Mouse (Mus musculus) thymus, adult 2 months (tissue): ENCODE results near the gene Smim22. TPM values are rescaled to one million over a fixed set of nuclear protein-coding genes. Genes with fewer than 3 reads are reported as not detected.
A peak's percentile ranks its signal among the peaks of the same experiment; 100 is the strongest.

Experiments used
- DNase-seq: peaks from one replicate; pipeline ENCODE4 v3.0.0; 2021
- H3K27ac ChIP-seq: fragments of 200-500 bp; 2 replicates; pipeline ENCODE4 v1.5.1; 2012; ENCODE audit warnings: low read length, control low read depth; ENCODE audit not compliant: control insufficient read depth, insufficient read depth
- H3K27me3 ChIP-seq: fragments of 200-500 bp; 2 replicates; pipeline ENCODE4 v1.6.1; 2012; ENCODE audit warnings: mild to moderate bottlenecking, low read length, moderate library complexity, mixed read lengths; ENCODE audit not compliant: control insufficient read depth, insufficient read depth
- H3K36me3 ChIP-seq: fragments of 200-500 bp; 2 replicates; pipeline ENCODE4 v1.6.1; 2012; ENCODE audit warnings: mild to moderate bottlenecking, low read length, moderate library complexity; ENCODE audit not compliant: control insufficient read depth, insufficient read depth
- H3K4me1 ChIP-seq: fragments of 200-500 bp; replicated peaks from 2 replicates; pipeline ENCODE4 v1.6.1; 2012; ENCODE audit warnings: low read length; ENCODE audit not compliant: control insufficient read depth, insufficient read depth
- H3K4me3 ChIP-seq: fragments of 200-500 bp; 2 replicates; pipeline ENCODE4 v1.5.1; 2012; ENCODE audit warnings: mild to moderate bottlenecking, low read length, control low read depth, moderate library complexity; ENCODE audit not compliant: control insufficient read depth, insufficient read depth
- CTCF ChIP-seq: fragments of 200-500 bp; IDR thresholded peaks from 2 replicates; pipeline ENCODE4 v1.5.1; 2012; ENCODE audit warnings: mild to moderate bottlenecking, control low read depth, low read length, moderate library complexity, borderline replicate concordance; ENCODE audit not compliant: control insufficient read depth, poor library complexity, insufficient read depth; ENCODE audit errors: extremely low read depth
- POLR2A ChIP-seq: fragments of 200-500 bp; IDR thresholded peaks from 2 replicates; pipeline ENCODE4 v1.6.1; 2012; ENCODE audit warnings: mild to moderate bottlenecking, low read length, control low read depth, moderate library complexity; ENCODE audit not compliant: control insufficient read depth, poor library complexity, insufficient read depth; ENCODE audit errors: extremely low read depth
- WGBS: fragments of 180-500 bp; shearing (Covaris S2); methylation state at CpG from one replicate; pipeline ENCODE4 v1.1.7; 2018; 5-methylcytosine and 5-hydroxymethylcytosine counted together
- polyA plus RNA-seq: library from polyadenylated mRNA; depleted of rRNA; stranded (reverse); fragments of >200 nt; gene quantifications from 2 replicates; pipeline ENCODE4 v1.2.3, GENCODE M21; 2012

The Smim22 gene
- polyA plus RNA-seq, 1 experiment, result 4.6 TPM

DNA sequence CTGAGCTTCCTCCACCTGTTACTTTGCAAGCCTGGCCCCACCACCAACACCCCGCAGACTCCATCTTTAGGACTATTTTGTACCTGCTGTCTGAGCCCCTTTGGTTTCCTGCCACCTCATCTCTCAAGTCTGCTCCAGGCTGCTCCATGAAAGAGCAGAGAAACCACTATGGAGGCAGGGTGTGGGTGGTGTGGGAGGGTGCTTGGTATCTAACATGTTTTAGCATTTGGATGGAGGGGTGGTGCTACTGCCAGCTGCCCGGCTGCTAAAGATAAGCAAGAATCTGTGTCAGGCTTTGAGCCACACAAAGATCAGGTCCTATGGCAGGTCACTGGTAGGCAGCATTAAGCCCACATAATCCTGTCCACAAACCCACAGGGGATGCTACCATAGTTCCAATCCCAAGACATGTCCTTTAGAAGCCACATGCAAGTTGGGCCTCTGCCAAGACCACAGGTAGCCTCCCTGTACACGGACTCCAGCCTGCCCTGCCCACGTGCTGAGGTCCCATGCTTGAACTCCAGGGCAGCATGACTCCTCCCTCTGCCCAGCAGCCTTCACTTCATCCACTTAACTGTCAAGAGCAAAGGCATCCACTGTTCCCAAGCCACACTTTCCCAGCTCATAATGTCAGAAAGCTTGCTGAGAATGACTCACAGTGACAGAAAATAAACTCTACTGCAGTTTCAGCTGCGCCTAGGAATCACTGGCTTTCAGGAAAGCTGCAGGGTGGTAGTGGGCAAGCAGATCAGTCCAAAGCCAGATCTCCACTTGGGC lies 28.6 kb upstream of the Smim22 start:
- no peaks in the 10 kb centered on the region for H3K27me3 ChIP-seq
- H3K4me3 ChIP-seq, result no peak overlapping the region
- no peaks in the 10 kb centered on the region for H3K36me3 ChIP-seq
- TF ChIP-seq CTCF, result no peak
- TF ChIP-seq POLR2A, result no peak
- WGBS, result 61% methylated on average over 5 of the region's 5 CpGs
- no peak overlapping the region for H3K27ac ChIP-seq
- peaks cover 4% of the 10 kb centered on the region for H3K4me1 ChIP-seq
- no peak for DNase-seq

DNA sequence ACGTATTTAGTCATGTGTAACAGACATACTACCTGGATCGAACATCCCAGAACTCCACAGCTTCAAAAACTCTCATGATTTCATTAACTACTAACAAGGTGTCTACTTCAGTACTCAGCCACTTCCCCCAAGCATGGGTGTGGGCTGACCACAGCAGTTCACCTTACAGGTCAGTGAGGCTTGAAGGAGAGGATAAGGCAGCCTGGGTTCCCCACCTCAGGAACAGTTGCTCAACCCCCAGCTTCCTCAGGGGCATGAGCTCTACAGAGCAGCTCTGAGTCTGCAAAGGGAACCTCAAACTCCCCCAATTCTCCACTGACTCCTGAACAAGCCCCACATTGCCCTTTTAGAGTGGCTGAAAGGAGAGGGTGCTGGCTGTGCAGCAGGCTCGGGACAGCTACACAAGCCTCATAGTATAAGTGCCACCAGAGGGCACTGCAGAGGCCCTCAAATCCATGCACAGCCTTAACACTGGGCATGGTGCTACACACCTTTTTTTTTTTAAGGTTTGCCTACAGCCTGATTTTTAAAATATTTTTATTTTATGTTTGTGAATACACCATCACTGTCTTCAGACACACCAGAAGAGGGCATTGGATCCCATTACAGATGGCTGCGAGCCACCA lies 27.2 kb upstream of the Smim22 start:
- peak; percentile 52; the same call in 1 of the 2 replicates for TF ChIP-seq CTCF
- TF ChIP-seq POLR2A, result no peak
- DNase-seq, result no peak
- Histone ChIP-seq H3K27ac (no peak overlapping the region), H3K36me3 (no peaks in the 10 kb centered on the region), H3K4me1 (no peaks in the 10 kb centered on the region), H3K4me3 (no peak overlapping the region), H3K27me3 (no peaks in the 10 kb centered on the region)
- WGBS, result 75% methylated on average over 4 of the region's 4 CpGs

DNA sequence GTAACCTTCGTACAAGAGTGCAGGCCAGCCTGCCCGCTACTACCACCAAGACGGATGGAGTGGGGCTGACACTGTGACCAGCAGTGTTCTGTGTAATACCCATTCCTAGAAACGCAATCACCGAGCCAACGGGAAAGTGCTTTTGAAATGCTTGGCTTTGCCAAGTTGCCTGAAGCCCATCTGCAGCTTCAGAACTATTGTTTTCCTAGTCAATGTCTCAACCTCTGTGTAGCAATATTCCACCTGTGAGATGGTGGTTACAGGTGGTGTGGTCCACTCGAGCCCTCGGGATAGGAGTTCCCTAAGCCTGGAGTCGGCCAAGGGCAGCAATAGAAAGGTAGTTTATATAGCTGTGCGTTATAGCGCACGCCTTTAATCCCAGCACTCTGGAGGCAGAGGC lies 22.4 kb upstream of the Smim22 start:
- no peaks in the 10 kb centered on the region for H3K27me3 ChIP-seq
- no peak overlapping the region for H3K4me3 ChIP-seq
- no peak for DNase-seq
- no peaks in the 10 kb centered on the region for H3K4me1 ChIP-seq
- no peak overlapping the region for H3K27ac ChIP-seq
- no peak for TF ChIP-seq POLR2A
- no peak for TF ChIP-seq CTCF
- WGBS, result 96% methylated on average over 12 of the region's 12 CpGs
- no peaks in the 10 kb centered on the region for H3K36me3 ChIP-seq

DNA sequence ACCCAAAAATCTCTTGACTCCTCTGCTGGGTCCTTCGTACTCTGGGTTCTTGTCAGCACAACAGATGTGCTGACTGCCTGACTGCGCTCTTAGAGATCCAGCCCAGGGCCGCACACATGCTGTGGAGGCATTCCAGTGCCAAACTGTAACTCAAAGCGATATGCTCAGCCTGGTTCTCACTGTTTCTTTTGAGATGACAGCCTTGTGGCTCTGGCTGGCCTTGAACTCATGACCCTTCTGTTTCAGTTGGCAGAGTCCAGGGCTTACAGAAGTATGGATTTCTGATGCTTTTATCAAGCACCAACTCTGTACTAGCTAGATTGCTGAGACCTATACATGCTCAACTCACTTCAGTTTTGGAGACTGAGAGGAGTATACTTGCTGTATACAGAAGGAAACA lies 13.8 kb upstream of the Smim22 start:
- Histone ChIP-seq H3K27me3 (no peaks in the 10 kb centered on the region), H3K4me1 (no peaks in the 10 kb centered on the region), H3K36me3 (no peaks in the 10 kb centered on the region), H3K4me3 (no peak overlapping the region), H3K27ac (no peak overlapping the region)
- TF ChIP-seq CTCF, result no peak
- TF ChIP-seq POLR2A, result no peak
- DNase-seq, result no peak
- WGBS, result 92% methylated on average over 4 of the region's 4 CpGs

DNA sequence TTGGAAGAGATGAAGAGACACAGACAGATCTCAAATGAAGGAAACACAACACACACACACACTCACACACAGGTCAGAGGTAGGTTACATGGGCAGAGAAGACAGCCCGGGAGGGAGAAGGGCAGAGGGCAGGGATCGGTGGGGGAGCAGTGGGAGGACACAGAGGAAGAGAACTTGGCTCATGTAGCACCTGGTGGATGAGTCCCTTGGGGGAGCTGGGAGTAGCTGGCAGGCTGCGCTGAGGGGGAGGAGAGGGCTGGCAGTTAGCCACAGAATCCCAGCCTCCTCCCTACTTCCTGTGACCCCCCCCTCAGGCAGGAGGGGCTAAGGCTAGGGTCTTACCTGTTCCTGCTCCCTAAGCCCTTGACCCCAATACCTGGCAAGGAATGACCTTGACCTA lies 9.5 kb upstream of the Smim22 start, which contains the start of gene Sept12:
Gene Sept12, minus strand, starts transcription at position 300 of the 400 bp plus-strand sequence.
- Histone ChIP-seq H3K4me1 (no peaks in the 10 kb centered on the region), H3K27ac (no peak within 1 kb of the TSS), H3K36me3 (no peaks in the 10 kb centered on the region), H3K27me3 (no peaks in the 10 kb centered on the region), H3K4me3 (no peak within 1 kb of the TSS)
- TF ChIP-seq POLR2A (no peak), CTCF (no peak)
- DNase-seq, result no peak
- 58% methylated on average over 3 of the region's 3 CpGs for WGBS

DNA sequence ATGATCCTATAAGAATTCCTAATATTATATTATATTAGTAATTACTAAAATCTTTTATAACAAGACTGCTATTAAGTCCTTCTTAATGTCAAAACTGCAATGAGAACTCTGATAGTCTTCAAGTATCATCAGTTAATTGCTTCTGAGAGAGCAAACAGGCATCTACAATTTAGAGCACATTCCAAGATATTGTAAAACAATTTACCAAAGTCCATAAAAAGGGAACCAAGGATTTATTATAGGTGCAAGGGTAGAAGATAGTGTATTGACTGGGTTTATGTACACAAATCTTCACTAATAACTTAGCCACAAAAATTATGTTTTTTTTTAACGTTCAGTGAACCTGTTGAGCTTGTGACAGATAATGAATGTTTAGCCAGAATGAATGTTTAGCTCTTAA lies 8.1 kb upstream of the Smim22 start:
- Histone ChIP-seq H3K36me3 (no peaks in the 10 kb centered on the region), H3K4me1 (no peaks in the 10 kb centered on the region), H3K27me3 (no peaks in the 10 kb centered on the region), H3K27ac (no peak overlapping the region), H3K4me3 (no peak overlapping the region)
- TF ChIP-seq CTCF (no peak), POLR2A (no peak)
- no peak for DNase-seq
- 86% methylated on average over 1 of the region's 1 CpGs for WGBS
